Mouse (Mus musculus): Measurements from ENCODE around the gene 5330417H12Rik. TPM values are rescaled to one million over a fixed set of nuclear protein-coding genes. Genes with fewer than 3 reads are reported as not detected.

5330417H12Rik gene
- total and polyA plus RNA-seq, 3 experiments = not detected

DNA sequence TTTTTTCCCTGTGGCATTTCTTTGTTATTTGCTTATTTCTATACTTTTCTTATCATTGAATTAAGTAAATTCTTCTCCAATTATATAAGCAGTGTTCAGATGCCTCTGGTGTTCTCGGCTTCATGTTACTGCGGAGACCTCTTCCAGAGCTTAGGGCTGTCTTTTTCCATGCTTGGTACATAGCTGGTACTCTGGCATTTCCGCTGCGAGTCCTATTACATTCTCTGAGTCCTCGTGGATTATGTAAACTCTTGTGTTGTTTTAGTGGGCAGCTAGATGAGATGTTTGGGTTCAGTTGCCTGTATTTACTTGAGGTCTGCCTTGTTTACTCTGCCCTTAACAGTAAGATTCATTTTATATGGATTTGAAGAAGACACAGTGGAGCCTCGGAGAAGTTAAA, 820 bp upstream of the 5330417H12Rik start:
- H3K27ac ChIP-seq (ENCODE audit: control insufficient read depth, low read depth, low read length) = no peak overlapping the region
- H3K36me3 ChIP-seq (ENCODE audit: control insufficient read depth in 1 of 2, insufficient read depth in 2 of 2, low read length in 2 of 2) = no peaks in the 10 kb centered on the region
- no peaks in the 10 kb centered on the region for H3K9me3 ChIP-seq (replicated peaks; ENCODE audit: insufficient read depth, low read length)
- TF ChIP-seq USF2 (IDR thresholded peaks at IDR 0.05; ENCODE audit: borderline replicate concordance in 1 of 2, insufficient read depth in 1 of 2, low read depth in 1 of 2, low read length in 2 of 2) = no peak
- TF ChIP-seq MEF2A (IDR thresholded peaks at IDR 0.05; ENCODE audit: extremely low read depth, insufficient replicate concordance, low read depth, low read length, poor library complexity, severe bottlenecking) = no peak
- no peak for TF ChIP-seq ZC3H11A (IDR thresholded peaks at IDR 0.05; ENCODE audit: low read depth, low read length)
- TF ChIP-seq GATA1 (IDR thresholded peaks at IDR 0.05; ENCODE audit: low read depth, low read length) = no peak
- no peak for TF ChIP-seq CHD2 (IDR thresholded peaks at IDR 0.05; ENCODE audit: low read length)
- TF ChIP-seq SIN3A (IDR thresholded peaks at IDR 0.05; ENCODE audit: low read length) = no peak
- TF ChIP-seq POLR2AphosphoS5 (IDR thresholded peaks at IDR 0.05; ENCODE audit: borderline replicate concordance, low read depth, low read length) = no peak
- TF ChIP-seq BHLHE40 (IDR thresholded peaks at IDR 0.05; ENCODE audit: borderline replicate concordance, low read depth, low read length) = no peak
- no peak for TF ChIP-seq NELFE (IDR thresholded peaks at IDR 0.05; ENCODE audit: low read depth, low read length)
- no peak for TF ChIP-seq ETS1 (IDR thresholded peaks at IDR 0.05; ENCODE audit: low read depth, low read length)
- TF ChIP-seq TBP (IDR thresholded peaks at IDR 0.05; ENCODE audit: low read depth, low read length) = no peak
- TF ChIP-seq NRF1 (IDR thresholded peaks at IDR 0.05; ENCODE audit: insufficient read depth, low read depth, low read length, poor library complexity, severe bottlenecking) = no peak
- no peak for TF ChIP-seq SMC3 (IDR thresholded peaks at IDR 0.05; ENCODE audit: low read depth, low read length)
- no peak for TF ChIP-seq USF1 (IDR thresholded peaks at IDR 0.05; ENCODE audit: low read depth, low read length)
- TF ChIP-seq MAX (IDR thresholded peaks at IDR 0.05; ENCODE audit: low read length) = no peak
- TF ChIP-seq MAFK (IDR thresholded peaks at IDR 0.05; ENCODE audit: borderline replicate concordance, low read depth, low read length) = no peak
- no peak for TF ChIP-seq CHD1 (IDR thresholded peaks at IDR 0.05; ENCODE audit: low read depth, low read length)
- no peak for TF ChIP-seq ZMIZ1 (IDR thresholded peaks at IDR 0.05; ENCODE audit: low read depth, low read length)
- TF ChIP-seq TCF12 (IDR thresholded peaks at IDR 0.05; ENCODE audit: low read depth, low read length) = no peak
- no peak for TF ChIP-seq RCOR1 (IDR thresholded peaks at IDR 0.05; ENCODE audit: low read depth, low read length)
- H3K79me2 ChIP-seq (ENCODE audit: control insufficient read depth, insufficient read depth, low read length, poor library complexity) = no peaks in the 10 kb centered on the region
- H3K27me3 ChIP-seq (ENCODE audit: control insufficient read depth in 1 of 2, insufficient read depth in 2 of 2, low read length in 2 of 2) = no peaks in the 10 kb centered on the region
- no peak overlapping the region for H3K9ac ChIP-seq (ENCODE audit: control insufficient read depth, low read depth, low read length, poor library complexity, severe bottlenecking)
- DNase-seq (ENCODE audit: low read depth, low spot score) = no peak
- no peak overlapping the region for H3K4me3 ChIP-seq (ENCODE audit: control insufficient read depth in 1 of 2, insufficient read depth in 1 of 2, low read depth in 2 of 2, low read length in 2 of 2)
- no peaks in the 10 kb centered on the region for H3K4me1 ChIP-seq (ENCODE audit: control insufficient read depth in 1 of 2, insufficient read depth in 2 of 2, low read length in 2 of 2)

- no peak for DNase-seq (ENCODE audit: low read depth, low spot score)
- no peaks in the 10 kb centered on the region for H3K79me2 ChIP-seq (ENCODE audit: control insufficient read depth, insufficient read depth, low read length, poor library complexity)
- H3K4me1 ChIP-seq (ENCODE audit: control insufficient read depth in 1 of 2, insufficient read depth in 2 of 2, low read length in 2 of 2) = no peaks in the 10 kb centered on the region
- H3K4me3 ChIP-seq (ENCODE audit: control insufficient read depth in 1 of 2, insufficient read depth in 1 of 2, low read depth in 2 of 2, low read length in 2 of 2) = no peak overlapping the region
- H3K27ac ChIP-seq (ENCODE audit: control insufficient read depth, low read depth, low read length) = no peak overlapping the region
- no peak for TF ChIP-seq TBP (IDR thresholded peaks at IDR 0.05; ENCODE audit: low read depth, low read length)
- H3K9me3 ChIP-seq (replicated peaks; ENCODE audit: insufficient read depth, low read length) = no peaks in the 10 kb centered on the region
- H3K27me3 ChIP-seq (ENCODE audit: control insufficient read depth in 1 of 2, insufficient read depth in 2 of 2, low read length in 2 of 2) = no peaks in the 10 kb centered on the region
- H3K9ac ChIP-seq (ENCODE audit: control insufficient read depth, low read depth, low read length, poor library complexity, severe bottlenecking) = no peak overlapping the region
- no peaks in the 10 kb centered on the region for H3K36me3 ChIP-seq (ENCODE audit: control insufficient read depth in 1 of 2, insufficient read depth in 2 of 2, low read length in 2 of 2)
Measured at GRCm38 (mm10) chr7:107624432-107624831, 529 bp downstream of the 5330417H12Rik start.

Data from MEL (cell line).